Comparison of ENCODE assay signal across 27 mouse cellular contexts in genomic region chrX:69663038-69663437, GRCm38 (mm10).
"Had no signal": no experiment of that assay in that cellular context is flagged by ENCODE, and none has a peak within 500 bp of the region (broad histone marks: within the 10 kb centered on the region; RNA-seq: fewer than 3 reads in every experiment).

No protein-coding gene starts in this region.

- H3K4me3 ChIP-seq: heart, adult 2 months; heart, embryonic 13.5 days; heart, embryonic 15.5 days; hindbrain, embryonic 13.5 days; hindbrain, embryonic 15.5 days; kidney, embryonic 15.5 days; limb, embryonic 13.5 days; limb, embryonic 15.5 days; liver, embryonic 12.5 days had no signal

- H3K9me3 ChIP-seq: heart, embryonic 13.5 days; heart, embryonic 15.5 days; hindbrain, embryonic 13.5 days; hindbrain, embryonic 15.5 days; kidney, embryonic 15.5 days; limb, embryonic 13.5 days; limb, embryonic 15.5 days; liver, embryonic 12.5 days had no signal

- ATAC-seq: hindbrain, postnatal 0 days; intestine, embryonic 16.5 days; liver, embryonic 12.5 days had no signal

- H3K27me3 ChIP-seq: heart, embryonic 13.5 days; heart, embryonic 15.5 days; hindbrain, embryonic 13.5 days; hindbrain, embryonic 15.5 days; kidney, embryonic 15.5 days; limb, embryonic 13.5 days; limb, embryonic 15.5 days; liver, embryonic 12.5 days had no signal

- H3K36me3 ChIP-seq: heart, embryonic 13.5 days; heart, embryonic 15.5 days; hindbrain, embryonic 13.5 days; hindbrain, embryonic 15.5 days; kidney, embryonic 15.5 days; limb, embryonic 13.5 days; limb, embryonic 15.5 days; liver, embryonic 12.5 days had no signal

- H3K4me1 ChIP-seq: heart, embryonic 13.5 days; heart, embryonic 15.5 days; hindbrain, embryonic 13.5 days; hindbrain, embryonic 15.5 days; kidney, embryonic 15.5 days; limb, embryonic 13.5 days; limb, embryonic 15.5 days; liver, embryonic 12.5 days had no signal

- H3K9ac ChIP-seq: heart, embryonic 13.5 days; heart, embryonic 15.5 days; hindbrain, embryonic 13.5 days; hindbrain, embryonic 15.5 days; kidney, embryonic 15.5 days; limb, embryonic 13.5 days; limb, embryonic 15.5 days; liver, embryonic 12.5 days; liver, embryonic 14.5 days had no signal

- DNase-seq: gastrocnemius, postnatal 14 days; gastrocnemius, postnatal 36 days; heart, adult 11 months; heart, adult 2 months; heart, postnatal 14 days; heart, postnatal 36 days; kidney, adult 11 months; kidney, adult 2 months; kidney, adult 9 months; kidney, postnatal 14 days; kidney, postnatal 36 days; layer of hippocampus, adult 9-11 months; layer of hippocampus, postnatal 36 days; left cerebral cortex, postnatal 4 days had no signal

- H3K27ac ChIP-seq: heart, adult 2 months; heart, embryonic 13.5 days; heart, embryonic 15.5 days; hindbrain, embryonic 13.5 days; hindbrain, embryonic 15.5 days; hindbrain, postnatal 0 days; kidney, embryonic 15.5 days; kidney, postnatal 0 days; limb, embryonic 13.5 days; limb, embryonic 15.5 days; liver, embryonic 12.5 days; liver, embryonic 14.5 days had no signal

- H3K4me2 ChIP-seq: heart, embryonic 11.5 days; heart, embryonic 13.5 days; heart, embryonic 15.5 days; hindbrain, embryonic 13.5 days; hindbrain, embryonic 15.5 days; kidney, embryonic 15.5 days; limb, embryonic 13.5 days; limb, embryonic 15.5 days; liver, embryonic 12.5 days had no signal
